Mouse (Mus musculus) MEL (cell line): ENCODE measurements around the gene Gm49486. TPM values are rescaled to one million over a fixed set of nuclear protein-coding genes. Genes with fewer than 3 reads are reported as not detected.

Source experiments
- DNase-seq: peaks from one replicate; pipeline ENCODE4 v3.0.0; 2011; ENCODE audit warnings: low read depth, low spot score
- H3K27ac ChIP-seq: 2 replicates; pipeline ENCODE4 v1.5.1; 2012; ENCODE audit warnings: low read depth, mild to moderate bottlenecking, control low read depth, low read length, moderate library complexity; ENCODE audit not compliant: control insufficient read depth
- H3K27me3 ChIP-seq, 2 experiments: fragments of 150-350 bp in 1 of 2; sonication (generic) in 1 of 2; 2 replicates each; pipeline ENCODE4 v1.6.1; 2012; ENCODE audit warnings: low read length in 2 of 2, mild to moderate bottlenecking in 2 of 2, improper control_type of control experiment in 1 of 2, moderate library complexity in 1 of 2; ENCODE audit not compliant: insufficient read depth in 2 of 2, control insufficient read depth in 1 of 2
- H3K36me3 ChIP-seq, 2 experiments: 2 replicates each; pipeline ENCODE4 v1.6.1; 2012 to 2014; ENCODE audit warnings: low read length in 2 of 2, improper control_type of control experiment in 1 of 2, inconsistent platforms in 1 of 2, mild to moderate bottlenecking in 1 of 2; ENCODE audit not compliant: insufficient read depth in 2 of 2, control insufficient read depth in 1 of 2
- H3K4me1 ChIP-seq, 2 experiments: fragments of 150-350 bp in 1 of 2; sonication (generic) in 1 of 2; 2 replicates each; pipeline ENCODE4 v1.6.1; 2012; ENCODE audit warnings: low read length in 2 of 2, improper control_type of control experiment in 1 of 2, mild to moderate bottlenecking in 1 of 2; ENCODE audit not compliant: insufficient read depth in 2 of 2, control insufficient read depth in 1 of 2
- H3K4me3 ChIP-seq, 2 experiments: fragments of 150-350 bp in 1 of 2; sonication (generic) in 1 of 2; 2 replicates each; pipeline ENCODE4 v1.5.1; 2012; ENCODE audit warnings: low read depth in 2 of 2, low read length in 2 of 2, mild to moderate bottlenecking in 2 of 2, moderate library complexity in 2 of 2, control low read depth in 1 of 2, improper control_type of control experiment in 1 of 2; ENCODE audit not compliant: control insufficient read depth in 1 of 2, insufficient read depth in 1 of 2
- H3K79me2 ChIP-seq: 2 replicates; pipeline ENCODE4 v1.6.1; 2012; ENCODE audit warnings: mild to moderate bottlenecking, low read length, moderate library complexity; ENCODE audit not compliant: control insufficient read depth, poor library complexity, insufficient read depth
- H3K9ac ChIP-seq: 2 replicates; pipeline ENCODE4 v1.6.1; 2012; ENCODE audit warnings: low read depth, mild to moderate bottlenecking, control low read depth, low read length, moderate library complexity; ENCODE audit not compliant: control insufficient read depth, poor library complexity, severe bottlenecking
- H3K9me3 ChIP-seq: fragments of 150-350 bp; sonication (generic); replicated peaks from 2 replicates; pipeline ENCODE4 v1.6.1; 2012; ENCODE audit warnings: mild to moderate bottlenecking, low read length, improper control_type of control experiment, moderate library complexity; ENCODE audit not compliant: insufficient read depth
- BHLHE40 ChIP-seq: IDR thresholded peaks from 2 replicates; pipeline ENCODE4 v1.6.1; 2012; ENCODE audit warnings: low read depth, mild to moderate bottlenecking, inconsistent platforms, low read length, improper control_type of control experiment, borderline replicate concordance
- CHD2 ChIP-seq: IDR thresholded peaks from 2 replicates; pipeline ENCODE4 v1.6.1; 2011; ENCODE audit warnings: low read length, improper control_type of control experiment
- CTCF ChIP-seq, 3 experiments: IDR thresholded peaks in 2 of 3; conservative IDR thresholded peaks in 1 of 3; 2 replicates each; pipeline ENCODE4 v1.5.1; 2011 to 2012; ENCODE audit warnings: low read length in 3 of 3, low read depth in 2 of 3, mild to moderate bottlenecking in 2 of 3, improper control_type of control experiment in 1 of 3, inconsistent platforms in 1 of 3, mixed read lengths in 1 of 3, moderate library complexity in 1 of 3; ENCODE audit not compliant: control insufficient read depth in 1 of 3, insufficient read depth in 1 of 3, poor library complexity in 1 of 3, severe bottlenecking in 1 of 3
- ELF1 ChIP-seq: IDR thresholded peaks from 2 replicates; pipeline ENCODE4 v1.6.1; 2014; ENCODE audit warnings: low read depth, mild to moderate bottlenecking, inconsistent platforms, low read length, improper control_type of control experiment, moderate library complexity
- EP300 ChIP-seq, 2 experiments: IDR thresholded peaks; 2 replicates each; pipeline ENCODE4 v1.6.1; 2011; ENCODE audit warnings: improper control_type of control experiment in 2 of 2, low read length in 2 of 2, low read depth in 1 of 2, mild to moderate bottlenecking in 1 of 2
- ETS1 ChIP-seq: IDR thresholded peaks from 2 replicates; pipeline ENCODE4 v1.6.1; 2012; ENCODE audit warnings: low read depth, mild to moderate bottlenecking, inconsistent platforms, low read length, improper control_type of control experiment, moderate library complexity
- GATA1 ChIP-seq: IDR thresholded peaks from 2 replicates; pipeline ENCODE4 v1.6.1; 2011; ENCODE audit warnings: low read depth, low read length, improper control_type of control experiment
- HCFC1 ChIP-seq: IDR thresholded peaks from 2 replicates; pipeline ENCODE4 v1.6.1; 2012; ENCODE audit warnings: low read depth, mild to moderate bottlenecking, inconsistent platforms, low read length, improper control_type of control experiment, moderate library complexity
- JUND ChIP-seq: IDR thresholded peaks from 2 replicates; pipeline ENCODE4 v1.6.1; 2011; ENCODE audit warnings: low read depth, mild to moderate bottlenecking, improper control_type of control experiment, low read length
- KAT2A ChIP-seq: conservative IDR thresholded peaks from 2 replicates; pipeline ENCODE4 v1.6.1; 2012; ENCODE audit warnings: low read depth, low read length, improper control_type of control experiment, inconsistent platforms
- MAX ChIP-seq: IDR thresholded peaks from 2 replicates; pipeline ENCODE4 v1.6.1; 2011; ENCODE audit warnings: low read length, improper control_type of control experiment
- MAZ ChIP-seq: IDR thresholded peaks from 2 replicates; pipeline ENCODE4 v1.6.1; 2012; ENCODE audit warnings: low read depth, mild to moderate bottlenecking, inconsistent platforms, low read length, improper control_type of control experiment
- MYB ChIP-seq: IDR thresholded peaks from 2 replicates; pipeline ENCODE4 v1.6.1; 2011; ENCODE audit warnings: mild to moderate bottlenecking, low read depth, low read length, improper control_type of control experiment
- MYC ChIP-seq: IDR thresholded peaks from 2 replicates; pipeline ENCODE4 v1.6.1; 2011; ENCODE audit warnings: low read depth, mild to moderate bottlenecking, low read length, improper control_type of control experiment, moderate library complexity
- NRF1 ChIP-seq: IDR thresholded peaks from 2 replicates; pipeline ENCODE4 v1.6.1; 2014; ENCODE audit warnings: low read depth, mild to moderate bottlenecking, inconsistent platforms, low read length, improper control_type of control experiment, moderate library complexity; ENCODE audit not compliant: poor library complexity, insufficient read depth, severe bottlenecking
- SIN3A ChIP-seq: IDR thresholded peaks from 2 replicates; pipeline ENCODE4 v1.6.1; 2012; ENCODE audit warnings: low read length, improper control_type of control experiment, inconsistent platforms
- TAL1 ChIP-seq: IDR thresholded peaks from 2 replicates; pipeline ENCODE4 v1.6.1; 2012; ENCODE audit warnings: mild to moderate bottlenecking, inconsistent platforms, low read length, moderate library complexity, mixed read lengths
- TCF12 ChIP-seq: IDR thresholded peaks from 2 replicates; pipeline ENCODE4 v1.6.1; 2014; ENCODE audit warnings: low read depth, mild to moderate bottlenecking, inconsistent platforms, low read length, improper control_type of control experiment, moderate library complexity
- UBTF ChIP-seq: IDR thresholded peaks from 2 replicates; pipeline ENCODE4 v1.6.1; 2012; ENCODE audit warnings: low read depth, mild to moderate bottlenecking, inconsistent platforms, low read length, improper control_type of control experiment, moderate library complexity, borderline replicate concordance; ENCODE audit not compliant: insufficient read depth
- USF2 ChIP-seq, 2 experiments: IDR thresholded peaks; 2 replicates each; pipeline ENCODE4 v1.6.1; 2011 to 2012; ENCODE audit warnings: improper control_type of control experiment in 2 of 2, low read length in 2 of 2, borderline replicate concordance in 1 of 2, inconsistent platforms in 1 of 2, low read depth in 1 of 2, mild to moderate bottlenecking in 1 of 2; ENCODE audit not compliant: insufficient read depth in 1 of 2
- ZNF384 ChIP-seq: IDR thresholded peaks from 2 replicates; pipeline ENCODE4 v1.6.1; 2012; ENCODE audit warnings: low read depth, mild to moderate bottlenecking, inconsistent platforms, low read length, improper control_type of control experiment
- polyA plus RNA-seq, 2 experiments: library from polyadenylated mRNA; stranded (reverse) in 1 of 2; unstranded in 1 of 2; fragments of >175 nt in 1 of 2; fragments of >200 nt in 1 of 2; gene quantifications; 2 replicates each; pipeline versions ENCODE4 v1.2.1 to v1.2.4; 2012; ENCODE audit warnings: low replicate concordance in 2 of 2, low read depth in 1 of 2; ENCODE audit not compliant: insufficient read length in 2 of 2, insufficient read depth in 1 of 2, missing spikeins in 1 of 2
- total RNA-seq: library from RNA; depleted of rRNA; stranded (reverse); fragments of 300-350 nt; gene quantifications from 2 replicates; pipeline ENCODE4 v1.2.3, GENCODE M21; 2012

The Gm49486 gene
- total and polyA plus RNA-seq, 3 experiments = 0.12 to 0.46 TPM; not detected in 1

- no peak for TF ChIP-seq EP300 (IDR thresholded peaks at IDR 0.05; ENCODE audit: low read depth in 1 of 2, low read length in 2 of 2)
Measured at GRCm38 (mm10) chr15:79199390-79199976, 29.7 kb upstream of the Gm49486 start (continued).

DNA sequence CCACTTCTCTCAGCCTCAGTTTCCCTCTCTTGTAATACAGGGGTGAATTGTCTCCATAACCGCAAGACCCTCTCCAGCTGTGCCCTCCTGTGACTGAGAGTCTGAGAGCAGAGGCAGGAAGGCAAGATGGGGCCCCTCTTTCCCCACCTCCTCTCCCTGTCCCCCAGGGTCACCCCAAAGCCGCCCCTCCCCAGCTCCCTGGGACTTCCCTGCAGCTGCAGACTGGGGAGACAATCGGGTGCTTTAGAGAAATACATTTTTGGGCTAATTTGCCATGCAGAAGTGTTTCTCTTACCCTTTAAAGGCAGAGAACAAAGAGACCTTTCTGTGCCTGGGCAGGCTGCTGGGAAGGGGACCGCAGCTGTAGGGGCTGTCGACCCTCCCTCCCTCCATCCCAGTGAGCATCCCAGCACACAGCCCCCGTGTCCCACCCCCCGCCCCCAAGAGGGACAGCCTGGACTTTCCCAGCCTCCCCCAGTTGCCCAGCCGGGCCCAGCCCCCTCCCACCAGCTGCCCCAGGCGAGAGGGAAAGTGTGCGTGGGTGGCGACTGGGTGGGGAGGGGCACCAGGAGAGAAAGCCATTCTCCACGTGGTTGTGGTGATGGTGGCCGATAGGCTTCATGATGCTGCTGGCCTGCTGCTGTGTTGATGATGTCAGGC lies 27.6 kb upstream of the Gm49486 start:
- TF ChIP-seq NRF1 = no peak
- TF ChIP-seq USF2 (IDR thresholded peaks at IDR 0.05; ENCODE audit: borderline replicate concordance in 1 of 2, insufficient read depth in 1 of 2, low read depth in 1 of 2, low read length in 2 of 2) = no peak
- TF ChIP-seq JUND = no peak
- no peak for TF ChIP-seq UBTF
- no peak for TF ChIP-seq TCF12
- no peak for TF ChIP-seq KAT2A
- TF ChIP-seq MYC = no peak
- TF ChIP-seq SIN3A = no peak
- TF ChIP-seq HCFC1 = no peak
- no peak for TF ChIP-seq CHD2
- TF ChIP-seq TAL1 = no peak
- H3K4me1 ChIP-seq = 0 out of 4 replicates have a peak, but pooled peaks cover 0 to 3% of the 10 kb centered on the region in 2 experiments
- H3K9me3 ChIP-seq = no peaks in the 10 kb centered on the region
- no peaks in the 10 kb centered on the region for H3K36me3 ChIP-seq
- H3K79me2 ChIP-seq = no peaks in the 10 kb centered on the region
- no peak for DNase-seq
- H3K4me3 ChIP-seq = no peak overlapping the region
- H3K27me3 ChIP-seq = no peaks in the 10 kb centered on the region
- H3K27ac ChIP-seq = no peak overlapping the region
- H3K9ac ChIP-seq = no peak overlapping the region

DNA sequence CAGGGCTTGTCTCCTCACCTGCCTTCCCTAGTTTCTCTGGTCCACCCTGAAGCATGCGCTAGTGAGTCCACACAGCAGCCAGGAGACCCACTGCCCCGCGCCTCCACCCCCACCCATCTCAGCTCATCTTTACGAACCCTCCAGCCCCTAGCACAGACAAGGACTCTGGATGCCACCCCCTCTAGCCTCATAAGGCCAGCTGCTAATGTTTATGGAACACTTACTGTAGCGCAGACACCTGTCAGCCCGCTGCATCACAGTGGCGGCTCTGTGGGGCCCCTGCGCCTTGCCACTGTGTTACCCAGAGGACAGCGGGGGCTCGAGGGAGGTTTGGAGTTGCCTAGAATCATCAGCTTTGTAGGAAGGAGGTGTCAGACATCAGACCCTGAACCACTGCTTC lies 26.6 kb upstream of the Gm49486 start:
- Histone ChIP-seq H3K27ac (no peak overlapping the region), H3K36me3 (no peaks in the 10 kb centered on the region), H3K27me3 (no peaks in the 10 kb centered on the region), H3K4me3 (no peak overlapping the region), H3K9me3 (no peaks in the 10 kb centered on the region), H3K4me1 (peaks cover 0 to 3% of the 10 kb centered on the region in 2 experiments; a peak in 2 of 4 replicates), H3K79me2 (no peaks in the 10 kb centered on the region), H3K9ac (no peak overlapping the region)
- TF ChIP-seq EP300 (IDR thresholded peaks at IDR 0.05; ENCODE audit: low read depth in 1 of 2, low read length in 2 of 2) (no peak), KAT2A (no peak), MAX (no peak), ELF1 (no peak), ETS1 (no peak), UBTF (no peak), JUND (no peak), MYB (no peak), BHLHE40 (no peak), MAZ (no peak), CTCF (IDR thresholded peaks at IDR 0.05 in 2 of 3, conservative IDR thresholded peaks at IDR 0.05 in 1 of 3; ENCODE audit: control insufficient read depth in 1 of 3, insufficient read depth in 1 of 3, low read depth in 2 of 3, low read length in 3 of 3, poor library complexity in 1 of 3, severe bottlenecking in 1 of 3) (no peak), ZNF384 (no peak), TCF12 (no peak), GATA1 (no peak)
- no peak for DNase-seq
